Mouse (Mus musculus) midbrain, embryonic 16.5 days (tissue): ENCODE measurements around the gene Ebf3. TPM values are rescaled to one million over a fixed set of nuclear protein-coding genes. Genes with fewer than 3 reads are reported as not detected.

ENCODE experiments used
- ATAC-seq: fragments of 200-750 bp; cut with Nextera tagmentation; 2 replicates; pipeline ENCODE4 v1.8.0; 2017; ENCODE audit warnings: moderate TSS enrichment
- H3K27ac ChIP-seq: fragments of 300-500 bp; sonication (generic); 2 replicates; pipeline ENCODE4 v1.5.1; 2014; ENCODE audit warnings: mild to moderate bottlenecking, low read length, mixed read lengths
- H3K27me3 ChIP-seq: fragments of 300-500 bp; sonication (generic); 2 replicates; pipeline ENCODE4 v1.6.1; 2014; ENCODE audit warnings: low read depth, low read length, mixed read lengths; ENCODE audit not compliant: control insufficient read depth, insufficient read depth
- H3K36me3 ChIP-seq: fragments of 300-500 bp; sonication (generic); 2 replicates; pipeline ENCODE4 v1.6.1; 2014; ENCODE audit warnings: mild to moderate bottlenecking, low read length, moderate library complexity, mixed read lengths; ENCODE audit not compliant: control insufficient read depth, insufficient read depth
- H3K4me1 ChIP-seq: fragments of 300-500 bp; sonication (generic); 2 replicates; pipeline ENCODE4 v1.6.1; 2014; ENCODE audit warnings: mild to moderate bottlenecking, low read length, mixed read lengths; ENCODE audit not compliant: control insufficient read depth, insufficient read depth
- H3K4me2 ChIP-seq: fragments of 300-500 bp; sonication (generic); 2 replicates; pipeline ENCODE4 v1.6.1; 2014; ENCODE audit warnings: mild to moderate bottlenecking, low read length, mixed read lengths
- H3K4me3 ChIP-seq: fragments of 300-500 bp; sonication (generic); 2 replicates; pipeline ENCODE4 v1.5.1; 2014; ENCODE audit warnings: low read depth, mild to moderate bottlenecking, low read length, moderate library complexity, mixed read lengths
- H3K9ac ChIP-seq: fragments of 300-500 bp; sonication (generic); 2 replicates; pipeline ENCODE4 v1.6.1; 2014; ENCODE audit warnings: low read depth, low read length, mixed read lengths
- H3K9me3 ChIP-seq: fragments of 300-500 bp; sonication (generic); replicated peaks from 2 replicates; pipeline ENCODE4 v1.6.1; 2014; ENCODE audit warnings: mild to moderate bottlenecking, low read length, mixed read lengths; ENCODE audit not compliant: control insufficient read depth, poor library complexity, severe bottlenecking
- WGBS: fragments of 180-500 bp; shearing (Covaris S2); extraction: QIAGEN DNeasy Blood & Tissue Kit; methylation state at CpG from one replicate; pipeline ENCODE4 v1.1.7; 2014; 5-methylcytosine and 5-hydroxymethylcytosine counted together
- polyA plus RNA-seq: library from polyadenylated mRNA; unstranded; fragments of >200 nt; fragmentation: Nextera tagmentation; extraction: Ambion mirVana; gene quantifications from 2 replicates; pipeline ENCODE4 v1.2.1, GENCODE M21; 2015

The Ebf3 gene
- polyA plus RNA-seq, 1 experiment from 2014 or later: 8.8 TPM

DNA sequence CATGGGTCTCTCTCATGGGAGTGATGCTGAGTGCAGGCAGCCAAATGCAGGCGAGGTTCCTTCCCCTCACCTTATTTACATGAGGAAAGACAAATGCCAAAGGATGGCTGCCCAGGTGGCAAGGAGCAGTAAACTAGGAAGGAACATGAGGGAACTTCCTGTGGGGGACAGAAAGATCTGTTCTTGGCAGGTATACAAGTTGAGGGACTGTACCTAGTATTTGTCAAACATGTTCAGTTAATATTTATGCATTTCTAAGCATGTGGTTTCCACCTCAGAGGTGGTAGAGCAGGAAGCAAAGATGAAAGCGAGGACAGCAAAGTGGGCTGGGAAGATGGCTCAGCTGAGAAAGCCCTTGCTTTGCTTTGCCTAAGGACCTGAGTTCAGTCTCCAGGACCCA lies 159.6 kb downstream of the Ebf3 start:
- Histone ChIP-seq H3K36me3 (no peaks in the 10 kb centered on the region), H3K4me2 (no peak overlapping the region), H3K27me3 (no peaks in the 10 kb centered on the region), H3K4me1 (no peaks in the 10 kb centered on the region), H3K9me3 (no peaks in the 10 kb centered on the region), H3K9ac (no peak overlapping the region), H3K27ac (no peak overlapping the region), H3K4me3 (no peak overlapping the region)
- no peak for ATAC-seq
- WGBS: 74% methylated on average over 2 of the region's 2 CpGs

DNA sequence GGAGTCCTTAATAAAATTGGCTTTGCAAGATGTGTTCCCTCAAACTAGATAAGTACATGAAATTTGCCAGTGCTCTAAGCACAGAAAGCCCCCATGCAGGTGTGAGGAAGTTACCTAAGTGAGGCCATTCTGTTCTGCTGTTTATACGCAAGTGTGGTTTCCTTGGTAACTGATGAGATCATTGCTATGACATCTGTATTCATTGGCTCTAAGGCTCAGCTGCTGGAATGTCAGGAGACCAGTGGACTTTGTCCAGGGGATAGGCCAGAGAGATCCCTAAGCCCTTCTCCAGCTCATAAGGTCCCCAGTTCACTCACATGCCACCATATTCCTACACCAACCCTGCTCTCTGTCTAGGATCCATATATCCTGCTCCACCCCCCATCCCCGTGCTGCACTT lies 162.4 kb downstream of the Ebf3 start:
- H3K4me2 ChIP-seq: no peak overlapping the region
- H3K4me3 ChIP-seq: no peak overlapping the region
- no peak overlapping the region for H3K27ac ChIP-seq
- no peak for ATAC-seq
- WGBS: 88% methylated on average over 2 of the region's 2 CpGs
- no peaks in the 10 kb centered on the region for H3K27me3 ChIP-seq
- no peaks in the 10 kb centered on the region for H3K36me3 ChIP-seq
- peaks cover 9% of the 10 kb centered on the region; the same call in 1 of the 2 replicates for H3K4me1 ChIP-seq
- H3K9me3 ChIP-seq: no peaks in the 10 kb centered on the region
- no peak overlapping the region for H3K9ac ChIP-seq

DNA sequence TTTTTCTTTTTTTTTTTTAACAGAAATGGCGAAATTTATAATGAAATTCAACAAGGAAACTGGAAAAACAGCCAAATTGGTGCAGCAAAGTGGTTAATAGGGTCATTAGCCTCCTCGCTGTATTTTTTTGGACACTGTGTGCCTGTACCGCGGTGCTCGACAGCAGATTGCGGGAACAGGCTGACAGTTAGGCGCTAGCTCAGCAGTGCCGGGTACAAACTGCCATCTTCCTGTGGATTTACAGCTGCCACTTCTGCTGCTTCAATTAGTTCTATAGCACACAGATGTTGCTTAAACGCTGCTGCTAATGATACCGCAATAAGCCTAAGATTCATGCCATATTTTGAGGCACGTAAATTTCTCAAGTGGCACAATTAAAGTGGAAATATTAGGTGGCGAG lies 167.1 kb downstream of the Ebf3 start:
- Histone ChIP-seq H3K9ac (no peak overlapping the region), H3K36me3 (no peaks in the 10 kb centered on the region), H3K4me2 (no peak overlapping the region), H3K27me3 (no peaks in the 10 kb centered on the region), H3K4me3 (no peak overlapping the region), H3K9me3 (no peaks in the 10 kb centered on the region), H3K27ac (no peak overlapping the region), H3K4me1 (peaks cover 9% of the 10 kb centered on the region; the same call in 1 of the 2 replicates)
- no peak for ATAC-seq
- 68% methylated on average over 12 of the region's 12 CpGs for WGBS

Other genes with a start within 250 kb of the Ebf3 start
- 10.0 and 13.0 TPM in 2 replicates for gene 9430038I01Rik, start 96.3 kb upstream of the Ebf3 start, polyA plus RNA-seq
- 248 and 254 TPM in 2 replicates for gene Glrx3, start 123.2 kb upstream of the Ebf3 start, polyA plus RNA-seq